Mouse (Mus musculus) ES-Bruce4 (cell line): ENCODE measurements around the gene Tor2a.

Source experiments
- CTCF ChIP-seq: IDR thresholded peaks from one replicate; pipeline ENCODE4 v1.8.1; 2011; ENCODE audit warnings: low read depth, low read length
- EP300 ChIP-seq: IDR thresholded peaks from 2 replicates; pipeline ENCODE4 v1.6.1; 2011; ENCODE audit warnings: low read depth, low read length; ENCODE audit not compliant: insufficient read depth
- POLR2A ChIP-seq: IDR thresholded peaks from one replicate; pipeline ENCODE4 v1.8.1; 2011; ENCODE audit warnings: low read length; ENCODE audit not compliant: insufficient read depth

DNA sequence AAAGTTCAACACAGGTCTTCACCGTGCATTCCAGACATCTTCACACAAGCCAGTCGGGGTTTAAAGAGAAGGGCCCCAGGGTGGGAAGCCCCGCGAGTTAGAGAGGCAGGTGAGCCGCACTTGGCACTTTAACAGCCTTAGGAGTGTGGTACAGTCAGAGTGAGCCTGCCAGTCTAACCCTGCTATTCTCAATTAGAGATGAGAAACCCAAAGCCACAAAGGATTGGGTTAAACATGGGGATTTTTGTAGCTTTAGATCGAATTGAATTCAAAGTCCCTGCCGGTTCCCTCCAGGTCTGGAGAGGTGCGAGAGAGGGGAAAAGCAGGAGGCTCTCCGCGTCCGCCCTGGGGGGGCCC, 16.1 kb upstream of the Tor2a start, which contains the start of gene 6330409D20Rik:
- no peak for TF ChIP-seq CTCF
- TF ChIP-seq POLR2A, result no peak
- TF ChIP-seq EP300, result no peak
